8 mouse cellular contexts compared by ENCODE assay signal in the genomic region with DNA sequence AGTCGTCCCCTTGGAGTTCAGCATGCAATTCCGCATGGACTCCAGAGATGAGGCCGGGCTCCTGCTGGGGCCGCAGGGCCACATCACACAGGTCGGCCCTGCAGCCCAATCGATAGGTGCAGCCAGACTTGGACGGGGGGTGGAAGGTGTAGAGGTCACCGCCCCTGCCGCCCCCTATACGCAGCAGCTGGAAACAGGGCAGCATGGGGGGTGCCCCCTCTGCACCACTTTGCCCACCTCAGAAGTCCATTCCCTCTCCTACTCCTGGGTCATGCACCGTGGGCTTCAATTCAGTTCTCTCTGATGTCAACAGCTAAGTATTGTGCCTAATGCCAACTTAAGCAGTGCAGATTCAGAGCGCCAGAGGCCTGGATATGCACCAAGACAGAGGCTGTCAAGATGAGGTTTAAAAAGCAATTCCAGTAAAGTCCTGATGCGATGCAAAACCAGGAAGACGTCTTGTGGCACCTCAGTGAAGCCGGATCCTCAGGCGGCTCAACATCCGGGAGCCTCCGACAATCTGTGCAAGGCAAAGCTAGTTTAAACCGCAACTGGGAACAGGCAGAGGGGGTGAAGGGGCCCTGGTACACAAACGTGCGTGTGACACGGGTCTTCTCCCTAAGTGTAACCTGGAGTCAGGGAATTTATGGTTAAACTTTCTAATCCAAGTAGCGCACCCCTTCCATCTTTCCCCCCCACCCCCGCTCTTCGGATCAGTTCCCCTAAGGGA. TPM values are rescaled to one million over a fixed set of nuclear protein-coding genes. Genes with fewer than 3 reads are reported as not detected.
DNase-seq lines count a peak whose midpoint lies in the region; ATAC-seq and TF ChIP-seq lines count a peak whose summit lies in the region.

No protein-coding gene starts in this region.

- H3K4me3 ChIP-seq in cerebellum, adult 2 months (replicated peaks; ENCODE audit: insufficient read depth, low read depth, low read length) = peak overlapping the region; percentile 73
- H3K4me3 ChIP-seq in forebrain, embryonic 11.5 days (ENCODE audit: low read depth, low read length) = peak overlapping the region; percentile 54
- H3K4me3 ChIP-seq in intestine, postnatal 0 days (ENCODE audit: low read depth, low read length) = peak overlapping the region; percentile 65
- H3K4me3 ChIP-seq in lung, postnatal 0 days (ENCODE audit: low read depth, low read length) = peak overlapping the region; percentile 52
- H3K4me3 ChIP-seq in stomach, embryonic 15.5 days (replicated peaks) = peak overlapping the region; percentile 69

- intact Hi-C loops in gastrocnemius, postnatal 36 days (cut with DNase I) = no loop called here

- no peak for TF ChIP-seq POLR2A in cerebellum, adult 2 months (IDR thresholded peaks at IDR 0.05; ENCODE audit: borderline replicate concordance, insufficient read depth, low read length)

- no peaks in the 10 kb centered on the region for H3K36me3 ChIP-seq in forebrain, embryonic 11.5 days (ENCODE audit: control insufficient read depth, insufficient read depth, low read length)
- 0 out of 2 replicates have a peak, but pooled peaks cover 11% of the 10 kb centered on the region for H3K36me3 ChIP-seq in intestine, postnatal 0 days (ENCODE audit: control insufficient read depth, insufficient read depth)
- no peaks in the 10 kb centered on the region for H3K36me3 ChIP-seq in lung, postnatal 0 days (ENCODE audit: insufficient read depth, low read length)
- peaks cover 3% of the 10 kb centered on the region; the same call in 1 of the 2 replicates for H3K36me3 ChIP-seq in stomach, embryonic 15.5 days

- peak overlapping the region; percentile 61 for H3K9ac ChIP-seq in forebrain, embryonic 11.5 days (ENCODE audit: low read length)
- H3K9ac ChIP-seq in intestine, postnatal 0 days (ENCODE audit: low read depth, low read length) = peak overlapping the region; percentile 41; the same call in 1 of the 2 replicates
- H3K9ac ChIP-seq in lung, postnatal 0 days (replicated peaks; ENCODE audit: low read depth) = peak overlapping the region; percentile 44
- peak overlapping the region; percentile 52 for H3K9ac ChIP-seq in stomach, embryonic 15.5 days

- no peak for TF ChIP-seq CTCF in cerebellum, adult 2 months (IDR thresholded peaks at IDR 0.05; ENCODE audit: borderline replicate concordance, insufficient read depth, low read depth, low read length)
- no peak for TF ChIP-seq CTCF in intestine, postnatal 0 days (IDR thresholded peaks at IDR 0.05; ENCODE audit: low read depth)
- no peak for TF ChIP-seq CTCF in lung, postnatal 0 days (IDR thresholded peaks at IDR 0.05)

- WGBS in cerebellum, adult 2 months = 4% methylated on average over 25 of the region's 25 CpGs
- WGBS in forebrain, embryonic 11.5 days = 7% methylated on average over 25 of the region's 25 CpGs
- WGBS in intestine, postnatal 0 days = 7% methylated on average over 25 of the region's 25 CpGs
- WGBS in lung, postnatal 0 days = 5% methylated on average over 25 of the region's 25 CpGs
- WGBS in stomach, embryonic 15.5 days = 5% methylated on average over 25 of the region's 25 CpGs

- H3K4me2 ChIP-seq in forebrain, embryonic 11.5 days (ENCODE audit: low read depth, low read length, severe bottlenecking) = peak overlapping the region; percentile 62
- peak overlapping the region; percentile 89 for H3K4me2 ChIP-seq in intestine, postnatal 0 days (replicated peaks; ENCODE audit: low read depth)
- H3K4me2 ChIP-seq in lung, postnatal 0 days (replicated peaks; ENCODE audit: low read depth, low read length) = peak overlapping the region; percentile 90
- peak overlapping the region; percentile 77 for H3K4me2 ChIP-seq in stomach, embryonic 15.5 days

- DNase-seq in cerebellum, adult 2 months = peak; percentile 17 to 22
- no peak for DNase-seq in cerebellum, postnatal 36 days
- DNase-seq in ES-CJ7 (ENCODE audit: low read depth, low spot score) = peak; percentile 60
- peak; percentile 74 for DNase-seq in forebrain, embryonic 11.5 days (ENCODE audit: low spot score)
- DNase-seq in lung, postnatal 0 days (ENCODE audit: low spot score) = peak; percentile 65
- no peak for DNase-seq in gastrocnemius, postnatal 36 days

- ATAC-seq in forebrain, embryonic 11.5 days (replicated peaks; ENCODE audit: low FRiP score) = peak; percentile 31
- peak; percentile 21; the same call in 1 of the 2 replicates for ATAC-seq in intestine, postnatal 0 days
- ATAC-seq in lung, postnatal 0 days = no peak
- no peak for ATAC-seq in stomach, embryonic 15.5 days (ENCODE audit: insufficient read depth, low FRiP score, low read depth)

- no peak for TF ChIP-seq EP300 in lung, postnatal 0 days (IDR thresholded peaks at IDR 0.05)

- no peaks in the 10 kb centered on the region for H3K27me3 ChIP-seq in cerebellum, adult 2 months (ENCODE audit: control insufficient read depth, insufficient read depth, low read length)
- H3K27me3 ChIP-seq in forebrain, embryonic 11.5 days (ENCODE audit: control insufficient read depth, insufficient read depth, low read length) = no peaks in the 10 kb centered on the region
- H3K27me3 ChIP-seq in intestine, postnatal 0 days (replicated peaks; ENCODE audit: control insufficient read depth, insufficient read depth, low read length) = no peaks in the 10 kb centered on the region
- no peaks in the 10 kb centered on the region for H3K27me3 ChIP-seq in lung, postnatal 0 days (replicated peaks; ENCODE audit: insufficient read depth, low read length)
- no peaks in the 10 kb centered on the region for H3K27me3 ChIP-seq in stomach, embryonic 15.5 days (replicated peaks)

- H3K4me1 ChIP-seq in cerebellum, adult 2 months (ENCODE audit: control insufficient read depth, insufficient read depth, low read length) = no peaks in the 10 kb centered on the region
- H3K4me1 ChIP-seq in forebrain, embryonic 11.5 days (replicated peaks; ENCODE audit: control insufficient read depth, insufficient read depth, low read length) = peaks cover 18% of the 10 kb centered on the region
- no peaks in the 10 kb centered on the region; the same call in none of the 2 replicates for H3K4me1 ChIP-seq in intestine, postnatal 0 days (replicated peaks; ENCODE audit: control insufficient read depth, insufficient read depth, low read length)
- H3K4me1 ChIP-seq in lung, postnatal 0 days (ENCODE audit: insufficient read depth, low read depth, low read length) = peaks cover 9% of the 10 kb centered on the region; the same call in 1 of the 2 replicates
- peaks cover 25% of the 10 kb centered on the region for H3K4me1 ChIP-seq in stomach, embryonic 15.5 days

- H3K9me3 ChIP-seq in forebrain, embryonic 11.5 days (ENCODE audit: control insufficient read depth, low read length) = no peaks in the 10 kb centered on the region
- H3K9me3 ChIP-seq in intestine, postnatal 0 days (ENCODE audit: control insufficient read depth) = no peaks in the 10 kb centered on the region
- no peaks in the 10 kb centered on the region for H3K9me3 ChIP-seq in lung, postnatal 0 days (ENCODE audit: low read length)
- H3K9me3 ChIP-seq in stomach, embryonic 15.5 days = no peaks in the 10 kb centered on the region

- no peak overlapping the region for H3K27ac ChIP-seq in cerebellum, adult 2 months (ENCODE audit: insufficient read depth, low read length)
- H3K27ac ChIP-seq in forebrain, embryonic 11.5 days (ENCODE audit: low read depth, low read length) = no peak overlapping the region
- H3K27ac ChIP-seq in intestine, postnatal 0 days (ENCODE audit: low read depth, low read length) = peak overlapping the region; percentile 9; the same call in 1 of the 2 replicates
- peak overlapping the region; percentile 17; the same call in 1 of the 2 replicates for H3K27ac ChIP-seq in lung, postnatal 0 days (ENCODE audit: low read length)
- 0 out of 2 replicates have a peak overlapping the region, but pooled peaks have one; percentile 26 for H3K27ac ChIP-seq in stomach, embryonic 15.5 days

RNA-seq across cellular contexts. Expression of a gene that starts 0.5 kb away (rescaled TPM):
- 5.7 and 6.7 TPM in 2 replicates for polyA plus RNA-seq in cerebellum, adult 2 months (2012; rRNA removed)
- polyA plus RNA-seq in forebrain, embryonic 11.5 days (2014; fragmentation: Nextera tagmentation; extraction: Ambion mirVana) = 58.4 and 59.4 TPM in 2 replicates
- polyA plus RNA-seq in intestine, postnatal 0 days (2015; fragmentation: Nextera tagmentation; extraction: Ambion mirVana) = 23.0 and 24.2 TPM in 2 replicates
- 14.2 and 17.4 TPM in 2 replicates for polyA plus RNA-seq in lung, postnatal 0 days (2015; fragmentation: Nextera tagmentation; extraction: Ambion mirVana)
- 76.2 and 78.4 TPM in 2 replicates for polyA plus RNA-seq in stomach, embryonic 15.5 days (2015; fragmentation: Nextera tagmentation; extraction: Ambion mirVana)
- total RNA-seq in gastrocnemius, postnatal 36 days (2021) = 1 to 10 TPM; 1.5 to 2.0 TPM

RNA-seq across cellular contexts. Expression of a gene that starts 0.8 kb away (rescaled TPM):
- polyA plus RNA-seq in cerebellum, adult 2 months (2012; rRNA removed) = 6.5 and 9.6 TPM in 2 replicates
- 17.7 and 18.2 TPM in 2 replicates for polyA plus RNA-seq in forebrain, embryonic 11.5 days (2014; fragmentation: Nextera tagmentation; extraction: Ambion mirVana)
- 4.8 and 5.0 TPM in 2 replicates for polyA plus RNA-seq in intestine, postnatal 0 days (2015; fragmentation: Nextera tagmentation; extraction: Ambion mirVana)
- 5.1 and 5.9 TPM in 2 replicates for polyA plus RNA-seq in lung, postnatal 0 days (2015; fragmentation: Nextera tagmentation; extraction: Ambion mirVana)
- 19.7 and 20.1 TPM in 2 replicates for polyA plus RNA-seq in stomach, embryonic 15.5 days (2015; fragmentation: Nextera tagmentation; extraction: Ambion mirVana)
- total RNA-seq in gastrocnemius, postnatal 36 days (2021) = 1 to 10 TPM; 1.4 to 2.8 TPM

RNA-seq across cellular contexts. Expression of a gene that starts 10.3 kb away (rescaled TPM):
- not detected in 2 replicates for polyA plus RNA-seq in cerebellum, adult 2 months (2012; rRNA removed)
- not detected in 2 replicates for polyA plus RNA-seq in forebrain, embryonic 11.5 days (2014; fragmentation: Nextera tagmentation; extraction: Ambion mirVana)
- polyA plus RNA-seq in intestine, postnatal 0 days (2015; fragmentation: Nextera tagmentation; extraction: Ambion mirVana) = not detected in 2 replicates
- polyA plus RNA-seq in lung, postnatal 0 days (2015; fragmentation: Nextera tagmentation; extraction: Ambion mirVana) = 0.13 TPM in 1 of 2 replicates, not detected in the other
- 0.13 TPM in 1 of 2 replicates, not detected in the other for polyA plus RNA-seq in stomach, embryonic 15.5 days (2015; fragmentation: Nextera tagmentation; extraction: Ambion mirVana)
- total RNA-seq in gastrocnemius, postnatal 36 days (2021) = not detected

RNA-seq across cellular contexts. Expression of a gene that starts 16.9 kb away (rescaled TPM):
- not detected in 2 replicates for polyA plus RNA-seq in cerebellum, adult 2 months (2012; rRNA removed)
- polyA plus RNA-seq in forebrain, embryonic 11.5 days (2014; fragmentation: Nextera tagmentation; extraction: Ambion mirVana) = 1.3 and 1.4 TPM in 2 replicates
- polyA plus RNA-seq in intestine, postnatal 0 days (2015; fragmentation: Nextera tagmentation; extraction: Ambion mirVana) = not detected in 2 replicates
- polyA plus RNA-seq in lung, postnatal 0 days (2015; fragmentation: Nextera tagmentation; extraction: Ambion mirVana) = not detected in 2 replicates
- polyA plus RNA-seq in stomach, embryonic 15.5 days (2015; fragmentation: Nextera tagmentation; extraction: Ambion mirVana) = 0.74 and 1.0 TPM in 2 replicates
- not detected for total RNA-seq in gastrocnemius, postnatal 36 days (2021)

RNA-seq across cellular contexts. Expression of a gene that starts 35.9 kb away (rescaled TPM):
- 0.05 and 0.16 TPM in 2 replicates for polyA plus RNA-seq in cerebellum, adult 2 months (2012; rRNA removed)
- not detected in 2 replicates for polyA plus RNA-seq in forebrain, embryonic 11.5 days (2014; fragmentation: Nextera tagmentation; extraction: Ambion mirVana)
- polyA plus RNA-seq in intestine, postnatal 0 days (2015; fragmentation: Nextera tagmentation; extraction: Ambion mirVana) = 0.22 and 0.40 TPM in 2 replicates
- 0.04 TPM in 1 of 2 replicates, not detected in the other for polyA plus RNA-seq in lung, postnatal 0 days (2015; fragmentation: Nextera tagmentation; extraction: Ambion mirVana)
- 0.31 and 2.1 TPM in 2 replicates for polyA plus RNA-seq in stomach, embryonic 15.5 days (2015; fragmentation: Nextera tagmentation; extraction: Ambion mirVana)
- not detected for total RNA-seq in gastrocnemius, postnatal 36 days (2021)

Comparison
In these comparisons a context has a peak if more than half of its experiments do, and no peak if none do; other contexts are left out.
1. DNase-seq: peak in cerebellum, adult 2 months (2 of 2), ES-CJ7 (single experiment), forebrain, embryonic 11.5 days (single experiment) and lung, postnatal 0 days (single experiment); none in cerebellum, postnatal 36 days (0 of 2) and gastrocnemius, postnatal 36 days (0 of 2).
2. H3K27ac ChIP-seq: peak in intestine, postnatal 0 days (single experiment), lung, postnatal 0 days (single experiment) and stomach, embryonic 15.5 days (single experiment); none in cerebellum, adult 2 months (single experiment) and forebrain, embryonic 11.5 days (single experiment).
3. ATAC-seq: peak in forebrain, embryonic 11.5 days (single experiment) and intestine, postnatal 0 days (single experiment); none in lung, postnatal 0 days (single experiment) and stomach, embryonic 15.5 days (single experiment).
4. Peak in every context shown above with its lines, with median percentiles within 50 percentile points of each other: H3K4me3 ChIP-seq, H3K4me2 ChIP-seq and H3K9ac ChIP-seq.